Mouse (Mus musculus) myocyte (in vitro differentiated cells): ENCODE measurements around the gene Mmaa. TPM values are rescaled to one million over a fixed set of nuclear protein-coding genes. Genes with fewer than 3 reads are reported as not detected.

Source experiments
- H3K27me3 ChIP-seq: one replicate; pipeline ENCODE4 v1.6.1; 2011; ENCODE audit not compliant: control insufficient read depth, insufficient read depth, insufficient read length
- H3K36me3 ChIP-seq: one replicate; pipeline ENCODE4 v1.6.1; 2011; ENCODE audit not compliant: control insufficient read depth, insufficient read depth
- H3K4me2 ChIP-seq: one replicate; pipeline ENCODE4 v1.6.1; 2011; ENCODE audit warnings: low read depth, control low read depth
- H3K4me3 ChIP-seq: one replicate; pipeline ENCODE4 v1.5.1; 2011; ENCODE audit warnings: mild to moderate bottlenecking, control low read depth, moderate library complexity
- H3K79me2 ChIP-seq: one replicate; pipeline ENCODE4 v1.6.1; 2011; ENCODE audit not compliant: control insufficient read depth, insufficient read depth
- H3ac ChIP-seq: one replicate; pipeline ENCODE4 v1.6.1; 2011; ENCODE audit not compliant: control insufficient read depth, insufficient read length
- CEBPB ChIP-seq: IDR thresholded peaks from 2 replicates; pipeline ENCODE4 v1.6.1; 2011; ENCODE audit warnings: mild to moderate bottlenecking, moderate library complexity; ENCODE audit not compliant: poor library complexity, insufficient read depth, severe bottlenecking
- E2F4 ChIP-seq: IDR thresholded peaks from one replicate; pipeline ENCODE4 v1.6.1; 2011; ENCODE audit warnings: mild to moderate bottlenecking, control low read depth, moderate library complexity; ENCODE audit not compliant: insufficient read depth
- MAX ChIP-seq: IDR thresholded peaks from one replicate; pipeline ENCODE4 v1.6.1; 2011; ENCODE audit warnings: low read depth, mild to moderate bottlenecking, control low read depth
- MYOD1 ChIP-seq, 3 experiments: IDR thresholded peaks; one replicate each; pipeline ENCODE4 v1.6.1; 2011; ENCODE audit warnings: control low read depth in 2 of 3, low read depth in 2 of 3, mild to moderate bottlenecking in 2 of 3, moderate library complexity in 1 of 3; ENCODE audit not compliant: insufficient read length in 2 of 3, control insufficient read depth in 1 of 3
- MYOG ChIP-seq, 3 experiments: IDR thresholded peaks; one replicate each; pipeline ENCODE4 v1.6.1; 2011; ENCODE audit warnings: control low read depth in 2 of 3, low read depth in 2 of 3, mild to moderate bottlenecking in 2 of 3; ENCODE audit not compliant: insufficient read length in 2 of 3, control insufficient read depth in 1 of 3, insufficient read depth in 1 of 3
- POLR2A ChIP-seq: IDR thresholded peaks from one replicate; pipeline ENCODE4 v1.6.1; 2011; ENCODE audit warnings: low read depth, mild to moderate bottlenecking, control low read depth, moderate library complexity; ENCODE audit not compliant: insufficient read length
- POLR2AphosphoS2 ChIP-seq: IDR thresholded peaks from one replicate; pipeline ENCODE4 v1.6.1; 2011; ENCODE audit warnings: low read depth, control low read depth; ENCODE audit not compliant: insufficient read length
- REST ChIP-seq: IDR thresholded peaks from one replicate; pipeline ENCODE4 v1.6.1; 2011; ENCODE audit warnings: mild to moderate bottlenecking, control low read depth, moderate library complexity; ENCODE audit not compliant: insufficient read depth, insufficient read length
- SRF ChIP-seq: IDR thresholded peaks from one replicate; pipeline ENCODE4 v1.6.1; 2011; ENCODE audit warnings: low read depth; ENCODE audit not compliant: control insufficient read depth, insufficient read length
- TCF12 ChIP-seq: IDR thresholded peaks from one replicate; pipeline ENCODE4 v1.6.1; 2011; ENCODE audit warnings: mild to moderate bottlenecking, control low read depth; ENCODE audit not compliant: poor library complexity, insufficient read depth, severe bottlenecking
- TCF3 ChIP-seq: IDR thresholded peaks from one replicate; pipeline ENCODE4 v1.6.1; 2011; ENCODE audit warnings: low read depth, control low read depth; ENCODE audit not compliant: insufficient read length
- USF1 ChIP-seq: IDR thresholded peaks from one replicate; pipeline ENCODE4 v1.6.1; 2011; ENCODE audit warnings: low read depth, mild to moderate bottlenecking, control low read depth, moderate library complexity
- polyA plus RNA-seq: library from polyadenylated mRNA; unstranded; fragments of >200 nt; fragmentation: generic; extraction: Trizol; gene quantifications from one replicate; pipeline ENCODE4 v1.2.1, GENCODE M21; 2012; ENCODE audit warnings: missing spikeins

Gene Mmaa
- polyA plus RNA-seq, 1 experiment, result 5.9 TPM

- Histone ChIP-seq H3K79me2 (no peaks in the 10 kb centered on the region), H3K36me3 (no peaks in the 10 kb centered on the region), H3ac (no peak overlapping the region), H3K27me3 (no peaks in the 10 kb centered on the region), H3K4me2 (no peak overlapping the region), H3K4me3 (no peak overlapping the region)
- TF ChIP-seq POLR2AphosphoS2, result no peak
Observed at GRCm38 (mm10) chr8:79331571-79331970, 36.8 kb upstream of the Mmaa start.

- Histone ChIP-seq H3K27me3 (no peaks in the 10 kb centered on the region), H3K36me3 (no peaks in the 10 kb centered on the region), H3K4me2 (no peak overlapping the region), H3K4me3 (no peak overlapping the region), H3ac (no peak overlapping the region), H3K79me2 (no peaks in the 10 kb centered on the region)
- TF ChIP-seq CEBPB, result no peak
Observed at GRCm38 (mm10) chr8:79331017-79331416, 36.3 kb upstream of the Mmaa start.

DNA sequence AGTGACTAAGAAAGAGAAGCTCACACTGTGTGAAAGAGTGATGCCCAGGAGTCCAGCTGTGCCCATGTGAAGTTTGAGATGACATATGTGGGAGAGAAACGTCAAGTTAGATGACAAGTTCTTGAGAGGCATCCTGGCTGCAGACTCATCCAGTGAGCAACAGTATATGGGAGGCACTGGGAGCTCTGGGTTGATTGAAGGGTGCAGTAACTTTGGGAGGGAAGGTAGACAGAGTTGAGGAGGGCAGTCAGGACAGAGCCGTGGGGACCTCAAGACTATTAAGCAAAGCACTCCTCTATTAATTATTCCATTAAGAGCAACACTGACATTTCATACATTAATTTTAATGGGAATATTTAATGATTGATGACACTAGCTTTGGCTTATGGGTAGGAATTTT is 35.0 kb upstream of the Mmaa start:
- H3K27me3 ChIP-seq, result peaks cover 2% of the 10 kb centered on the region
- no peak overlapping the region for H3K4me2 ChIP-seq
- H3K36me3 ChIP-seq, result no peaks in the 10 kb centered on the region
- no peak for TF ChIP-seq POLR2A
- H3K4me3 ChIP-seq, result no peak overlapping the region
- no peak overlapping the region for H3ac ChIP-seq
- H3K79me2 ChIP-seq, result no peaks in the 10 kb centered on the region

DNA sequence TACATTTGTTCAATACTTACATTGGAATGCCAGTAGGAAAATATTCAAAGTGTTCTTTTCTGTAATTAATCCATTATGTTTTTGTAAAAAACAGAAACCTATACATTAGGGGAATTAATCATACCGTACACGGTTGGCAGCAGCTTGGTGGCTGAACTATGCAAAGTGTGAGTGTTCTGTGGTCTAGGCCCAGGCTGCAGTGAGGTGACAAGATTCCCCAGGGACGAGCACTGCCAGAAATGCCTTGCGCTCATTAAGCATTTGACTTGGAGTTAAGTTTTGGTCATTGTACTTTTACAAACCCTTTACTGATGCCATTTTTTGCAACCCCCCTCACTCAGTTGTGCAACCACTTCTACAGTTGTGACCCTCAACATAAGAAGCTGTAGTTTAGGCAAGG is 34.4 kb upstream of the Mmaa start:
- Histone ChIP-seq H3K79me2 (no peaks in the 10 kb centered on the region), H3K36me3 (no peaks in the 10 kb centered on the region), H3K4me2 (no peak overlapping the region), H3K4me3 (no peak overlapping the region), H3K27me3 (peaks cover 8% of the 10 kb centered on the region), H3ac (no peak overlapping the region)
- TF ChIP-seq POLR2A, result no peak
- no peak for TF ChIP-seq SRF
- TF ChIP-seq E2F4, result no peak

- TF ChIP-seq MAX, result no peak
- no peak for TF ChIP-seq MYOG (IDR thresholded peaks at IDR 0.05; ENCODE audit: control insufficient read depth in 1 of 3, insufficient read depth in 1 of 3, insufficient read length in 2 of 3, low read depth in 2 of 3)
- no peak for TF ChIP-seq MYOD1 (IDR thresholded peaks at IDR 0.05; ENCODE audit: control insufficient read depth in 1 of 3, insufficient read length in 2 of 3, low read depth in 2 of 3)
- no peak for TF ChIP-seq TCF3
- no peak for TF ChIP-seq POLR2AphosphoS2
- no peak for TF ChIP-seq SRF
- no peak for TF ChIP-seq POLR2A
- no peak for TF ChIP-seq CEBPB
- no peak for TF ChIP-seq E2F4
- no peak for TF ChIP-seq TCF12
- no peak for TF ChIP-seq USF1
- no peak for TF ChIP-seq REST
- Histone ChIP-seq H3K79me2 (no peaks in the 10 kb centered on the region), H3K27me3 (peaks cover 12% of the 10 kb centered on the region), H3K36me3 (no peaks in the 10 kb centered on the region), H3K4me3 (no peak overlapping the region), H3ac (no peak overlapping the region), H3K4me2 (no peak overlapping the region)
Observed at GRCm38 (mm10) chr8:79325510-79325909, 30.8 kb upstream of the Mmaa start.

GRCm38 (mm10) chr8:79324928-79325327 is 30.2 kb upstream of the Mmaa start:
- no peak overlapping the region for H3K4me2 ChIP-seq

More at GRCm38 (mm10) chr8:79324928-79325327, 30.2 kb upstream of the Mmaa start:
- TF ChIP-seq E2F4 (no peak), USF1 (no peak), POLR2A (no peak), POLR2AphosphoS2 (no peak), TCF3 (no peak), MAX (no peak), MYOD1 (IDR thresholded peaks at IDR 0.05; ENCODE audit: control insufficient read depth in 1 of 3, insufficient read length in 2 of 3, low read depth in 2 of 3) (no peak), MYOG (IDR thresholded peaks at IDR 0.05; ENCODE audit: control insufficient read depth in 1 of 3, insufficient read depth in 1 of 3, insufficient read length in 2 of 3, low read depth in 2 of 3) (no peak), SRF (no peak), CEBPB (no peak), TCF12 (no peak), REST (no peak)
- Histone ChIP-seq H3K4me3 (no peak overlapping the region), H3ac (no peak overlapping the region), H3K36me3 (no peaks in the 10 kb centered on the region), H3K27me3 (peaks cover 12% of the 10 kb centered on the region), H3K79me2 (no peaks in the 10 kb centered on the region)
